Mouse (Mus musculus) retina, postnatal 7 days (tissue): ENCODE results near the gene Grb10.

Experiments used
- DNase-seq: peaks from one replicate; pipeline ENCODE4 v3.0.0-alpha.2; 2012; ENCODE audit warnings: low read depth, low spot score

Grb10 gene

DNA sequence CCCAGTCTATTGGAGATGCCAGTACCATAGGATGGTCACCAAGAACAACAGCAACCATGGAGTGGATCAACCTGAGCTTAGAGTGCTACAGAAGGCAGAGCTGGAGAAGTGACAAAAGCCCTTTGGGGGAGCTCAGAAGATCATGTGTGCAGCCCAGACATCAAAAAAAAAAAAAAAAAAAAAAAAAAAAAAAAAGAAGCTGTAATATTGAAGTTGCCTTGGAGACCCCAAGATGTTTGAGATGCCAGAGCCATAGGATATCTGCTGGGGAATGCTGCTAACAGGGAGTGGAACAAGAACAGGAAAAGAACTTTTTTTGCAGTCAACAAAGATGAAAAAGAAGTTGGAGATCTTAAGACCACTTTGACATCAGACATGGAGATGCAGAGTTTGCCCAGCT is 133.0 kb downstream of the Grb10 start:
- DNase-seq = no peak

DNA sequence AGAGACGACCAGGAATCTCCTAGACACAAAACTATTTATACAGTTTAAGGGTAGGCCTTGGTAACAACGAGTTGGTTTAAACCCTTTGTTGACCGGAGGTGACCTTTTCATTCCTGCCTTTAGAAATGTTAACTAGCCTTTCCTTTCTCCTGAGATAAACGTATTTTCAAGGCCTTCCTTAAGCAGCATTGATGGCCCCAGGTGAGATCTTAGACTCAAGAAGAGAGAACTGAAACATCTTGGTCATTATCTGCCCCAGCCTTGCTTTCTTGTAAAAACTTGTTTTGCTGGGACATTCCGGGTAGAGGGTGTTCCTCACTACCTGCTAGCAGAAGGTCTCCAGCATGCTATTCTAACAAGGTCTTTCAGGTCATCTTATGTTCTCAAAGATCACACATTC is 133.5 kb downstream of the Grb10 start:
- DNase-seq = no peak

DNA sequence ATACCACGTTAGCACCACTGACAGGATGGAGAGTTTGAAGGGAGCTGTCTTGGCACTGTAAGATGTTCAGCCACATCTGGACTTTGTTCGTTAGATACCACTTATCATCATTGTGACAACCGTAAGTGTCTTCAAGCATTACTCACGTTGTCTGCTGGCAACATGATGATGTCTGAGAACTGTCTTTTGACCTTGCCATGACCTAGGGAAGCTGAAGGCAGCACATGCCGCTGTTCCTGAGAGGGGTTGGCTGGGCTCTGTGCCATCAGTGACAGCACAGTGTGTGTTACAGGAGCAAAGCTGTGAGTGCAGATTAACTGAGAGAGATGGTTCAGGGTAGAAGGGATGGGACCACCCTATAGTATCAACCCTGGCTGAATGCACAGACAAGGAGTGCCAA is 137.0 kb downstream of the Grb10 start:
- DNase-seq = no peak

DNA sequence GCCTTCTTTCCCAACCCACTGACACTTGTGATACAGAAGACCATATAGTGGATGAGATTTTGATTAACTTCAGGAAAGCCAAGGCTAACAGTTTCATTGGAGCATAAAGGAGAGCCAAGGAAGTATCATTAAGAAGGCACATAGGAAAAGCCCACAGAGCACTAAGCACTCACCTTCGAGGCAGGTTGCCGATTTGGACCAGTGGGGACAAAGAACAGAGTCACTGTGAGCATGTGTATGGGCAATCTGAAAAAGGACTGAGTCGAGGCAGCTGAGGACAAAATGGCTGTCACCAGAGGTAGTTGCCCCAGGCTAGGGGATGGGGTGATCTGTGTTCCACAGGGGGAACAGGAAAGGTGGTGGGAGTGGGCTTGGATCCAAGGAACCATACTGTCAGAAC is 140.0 kb downstream of the Grb10 start:
- no peak for DNase-seq

DNA sequence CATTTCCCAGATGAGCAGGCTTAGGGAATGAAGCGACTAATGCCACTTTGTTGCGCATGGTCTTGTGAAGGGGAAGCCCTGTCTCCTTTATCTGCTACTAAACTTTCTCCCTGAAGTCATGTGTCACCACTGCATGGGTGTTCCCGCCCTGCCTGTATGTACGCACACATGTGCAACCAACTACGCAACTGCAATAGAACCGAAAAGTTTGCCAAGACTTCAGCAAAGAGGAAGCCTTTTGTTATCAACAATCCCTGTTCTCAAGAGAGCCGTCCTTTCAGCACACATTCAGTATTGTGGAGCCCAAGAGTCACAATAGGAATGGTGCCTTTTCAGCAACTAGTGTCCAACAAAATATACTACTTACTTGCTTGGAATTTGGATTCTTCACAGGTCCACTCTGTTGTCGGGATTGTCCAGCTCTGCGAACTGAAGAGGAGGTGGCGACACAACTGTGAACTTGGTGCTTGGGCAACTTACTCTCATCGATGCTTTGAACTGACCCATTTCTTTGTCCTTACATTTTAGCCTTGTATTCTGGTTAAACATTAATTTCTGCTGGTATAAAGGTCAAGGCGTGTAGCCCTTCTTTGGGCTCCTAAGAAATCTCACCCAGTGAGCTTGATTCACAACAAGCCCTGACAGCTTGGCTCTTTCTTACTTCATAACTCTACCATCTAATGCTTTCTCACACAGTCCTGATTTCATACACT is 140.7 kb downstream of the Grb10 start, which contains the start of gene Ddc:
Gene Ddc, minus strand, starts transcription at position 500 of the 713 bp plus-strand sequence.
- no peak for DNase-seq

DNA sequence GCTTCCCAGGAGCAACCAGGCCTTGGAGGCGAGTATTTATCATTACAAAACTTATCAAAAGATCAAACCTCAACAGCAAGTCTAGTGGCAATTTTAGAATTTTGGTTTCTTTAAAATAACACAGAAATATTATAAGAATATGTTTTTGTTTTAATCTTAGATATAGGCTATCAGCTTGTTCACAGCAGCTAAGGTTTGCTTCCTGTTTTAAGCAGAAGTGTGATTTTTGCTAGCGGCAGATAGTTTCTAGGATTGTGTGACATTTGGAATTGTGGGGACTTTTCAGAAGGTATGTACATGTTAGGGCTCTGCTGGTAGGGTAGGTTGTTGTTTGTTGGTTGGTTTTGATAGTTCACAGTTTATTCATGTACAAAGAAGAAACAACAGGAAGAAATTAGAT is 143.0 kb downstream of the Grb10 start:
- DNase-seq = no peak

DNA sequence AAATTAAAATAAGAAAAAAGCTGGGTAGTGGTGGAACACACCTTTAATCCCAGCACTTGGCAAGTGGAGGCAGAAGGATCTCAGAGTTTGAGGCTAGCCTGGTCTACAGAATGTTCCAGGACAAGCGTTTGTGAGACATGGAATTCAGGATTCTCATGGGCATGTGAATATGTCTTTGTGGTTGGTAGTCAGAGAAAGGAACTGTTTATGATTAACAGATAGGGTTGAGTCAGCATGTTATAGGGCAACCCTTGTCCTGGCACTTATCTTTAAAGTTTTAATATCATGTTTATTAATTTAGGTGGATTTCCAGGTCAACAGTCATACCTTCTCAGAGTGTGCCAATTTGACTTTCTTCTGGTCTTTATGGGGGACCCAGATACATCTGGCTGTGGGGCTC is 144.7 kb downstream of the Grb10 start:
- no peak for DNase-seq

DNA sequence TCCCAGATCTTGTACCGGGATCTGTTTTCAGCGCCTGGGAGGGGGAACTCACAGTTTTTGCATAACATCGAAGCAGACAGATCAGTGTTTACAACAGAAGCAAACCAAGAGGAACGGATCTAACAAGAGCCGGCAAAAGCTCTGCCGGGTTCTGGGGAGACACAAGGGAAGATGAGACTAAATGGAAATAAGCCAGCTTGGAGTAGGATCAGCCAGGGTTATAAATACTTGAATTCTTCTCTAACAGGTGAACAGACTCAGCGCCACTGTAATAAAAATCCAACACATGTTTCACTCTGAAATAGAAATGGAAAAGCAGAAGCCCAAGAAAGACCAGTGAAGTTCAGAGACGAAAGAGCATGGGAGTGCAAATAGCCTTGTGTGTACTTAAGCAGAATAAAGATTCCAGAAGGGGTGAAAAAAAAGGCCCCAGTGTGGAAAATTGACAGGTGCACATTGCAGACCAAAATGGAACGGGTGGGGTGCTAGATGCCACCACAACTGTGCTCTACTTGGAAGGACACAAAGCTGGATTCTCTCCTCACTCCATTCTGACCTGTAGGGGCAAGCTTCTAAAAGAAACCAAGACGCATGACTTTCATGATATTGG is 145.4 kb downstream of the Grb10 start:
- no peak for DNase-seq

DNA sequence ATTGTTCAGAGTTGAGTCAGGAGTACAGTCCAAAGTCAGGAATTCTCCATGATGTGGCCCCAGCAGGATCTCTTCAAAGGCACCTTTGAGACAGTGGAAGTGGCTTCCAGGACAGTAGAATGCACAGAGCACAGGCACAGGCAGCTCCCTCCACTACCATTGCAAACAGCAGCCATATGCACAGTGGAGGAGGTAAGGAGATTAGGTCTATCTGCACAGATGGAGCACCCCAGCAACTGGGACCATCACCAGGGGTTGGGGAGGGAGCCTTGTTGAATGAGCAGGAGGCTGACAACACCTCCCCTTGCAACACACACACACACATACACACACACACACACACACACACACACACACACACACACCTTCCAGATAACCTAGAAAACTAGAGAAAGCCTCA is 146.7 kb downstream of the Grb10 start:
- no peak for DNase-seq

DNA sequence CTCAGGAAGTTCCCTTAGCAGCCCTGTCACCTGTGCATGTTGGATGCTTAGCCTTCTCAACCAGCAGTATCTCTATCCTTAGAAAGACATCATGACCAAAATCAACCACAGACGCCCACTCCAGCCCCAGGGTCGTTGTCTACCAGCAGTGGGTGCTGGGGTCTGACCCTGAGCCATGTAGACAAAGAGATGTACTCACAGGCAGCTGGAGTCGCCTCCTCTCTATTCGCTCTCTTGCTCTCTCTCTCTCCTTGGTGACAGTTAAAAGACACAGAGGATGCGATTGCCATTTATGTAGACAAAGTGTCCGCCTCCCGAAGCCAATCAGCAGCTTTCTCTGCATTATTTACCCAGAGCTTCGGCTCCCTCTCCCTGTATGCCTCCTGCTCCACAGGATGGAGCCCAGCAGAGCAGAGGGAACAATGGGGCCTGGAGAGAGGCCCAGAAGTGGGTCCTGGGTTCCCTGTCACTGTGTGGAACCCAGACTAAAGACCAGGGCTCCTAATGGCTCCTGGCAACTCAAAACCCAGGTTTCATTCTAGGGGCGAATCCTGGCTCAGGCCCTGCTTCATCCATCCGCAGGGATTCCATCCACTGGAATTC is 148.2 kb downstream of the Grb10 start:
- DNase-seq = no peak

DNA sequence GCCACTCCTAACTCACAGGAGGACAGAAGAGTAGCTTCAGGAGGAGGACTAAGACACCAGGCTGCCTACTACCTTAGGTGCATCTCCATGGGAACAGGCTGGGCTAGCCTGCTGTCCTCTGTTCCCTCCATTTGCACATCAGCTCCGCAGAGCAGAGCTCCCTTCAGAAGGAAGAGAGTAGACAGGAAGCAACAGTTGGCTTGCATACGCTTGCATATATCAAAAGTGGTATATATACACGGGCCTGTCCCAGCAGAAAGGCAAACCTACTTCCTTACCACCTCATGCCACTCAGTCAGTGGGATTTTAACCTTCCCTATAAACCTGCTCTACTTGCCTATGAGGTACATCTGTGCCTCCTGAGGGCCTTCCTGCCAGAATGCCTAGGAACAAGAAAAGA is 149.8 kb downstream of the Grb10 start:
- no peak for DNase-seq

DNA sequence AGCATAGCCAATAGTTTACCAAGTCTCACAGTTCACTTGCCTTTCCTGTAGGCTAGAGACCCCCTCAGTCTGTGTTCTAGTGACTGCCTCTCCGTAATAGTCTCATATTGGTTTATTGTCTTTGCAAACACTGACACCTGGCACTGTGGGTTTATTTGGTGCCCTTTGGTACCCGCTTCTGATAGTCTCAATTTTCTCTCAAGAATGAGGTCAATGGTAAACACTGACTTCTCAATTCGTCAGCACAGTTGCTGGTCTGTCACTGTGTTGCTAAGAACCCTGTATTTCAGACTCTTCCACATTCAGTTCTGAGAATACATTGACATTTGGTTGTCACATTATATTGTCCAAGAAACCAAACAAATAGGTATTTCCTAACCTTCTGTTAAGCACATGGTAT is 150.4 kb downstream of the Grb10 start:
- no peak for DNase-seq

DNA sequence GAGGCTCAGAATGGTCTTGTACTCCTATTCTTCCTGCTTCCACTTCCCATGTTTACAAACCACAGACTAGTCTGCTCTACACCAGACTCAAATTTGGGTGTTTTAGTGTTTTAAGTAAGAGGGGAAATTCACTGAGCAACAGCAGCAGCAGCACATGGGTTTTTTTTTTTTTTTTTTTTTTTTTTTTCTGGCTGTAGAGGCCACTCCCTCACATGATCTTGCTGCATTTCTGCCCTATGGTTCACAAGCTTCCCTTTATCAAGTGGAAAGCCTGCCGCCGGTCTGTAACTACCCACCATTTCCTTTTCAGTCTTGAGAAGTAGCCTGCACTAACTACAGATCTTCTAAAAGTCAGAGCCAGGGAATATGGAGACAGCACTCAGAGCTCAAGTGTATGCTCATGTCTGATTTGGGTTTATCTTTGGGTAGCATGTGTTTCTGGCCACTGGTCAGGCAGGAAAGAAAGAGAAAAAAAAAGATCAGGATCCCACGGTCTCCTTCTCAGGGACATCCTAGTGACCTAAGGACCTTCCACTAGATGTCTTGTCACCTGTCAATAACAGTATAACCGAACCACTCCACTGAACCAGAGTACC is 152.0 kb downstream of the Grb10 start:
- DNase-seq = no peak

DNA sequence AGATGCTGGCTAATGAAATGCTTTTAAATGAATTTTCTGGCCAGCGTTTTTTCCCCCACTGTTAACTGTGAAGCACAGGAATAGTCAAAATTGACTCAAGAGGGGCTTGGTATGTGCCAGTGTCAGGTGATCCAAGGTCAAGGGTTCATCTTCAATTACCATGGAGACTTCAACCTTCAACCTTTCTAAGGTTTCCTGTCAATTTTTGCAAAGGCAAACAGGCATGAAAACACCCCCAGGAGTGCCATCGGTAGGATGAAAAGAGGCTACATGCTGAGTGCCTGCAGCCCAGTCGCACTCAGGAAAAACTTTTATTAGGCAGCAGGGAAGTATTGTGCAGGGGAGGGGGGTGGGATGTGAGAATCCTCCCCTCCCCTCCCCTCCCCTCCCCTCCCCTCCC is 152.6 kb downstream of the Grb10 start:
- DNase-seq = no peak

DNA sequence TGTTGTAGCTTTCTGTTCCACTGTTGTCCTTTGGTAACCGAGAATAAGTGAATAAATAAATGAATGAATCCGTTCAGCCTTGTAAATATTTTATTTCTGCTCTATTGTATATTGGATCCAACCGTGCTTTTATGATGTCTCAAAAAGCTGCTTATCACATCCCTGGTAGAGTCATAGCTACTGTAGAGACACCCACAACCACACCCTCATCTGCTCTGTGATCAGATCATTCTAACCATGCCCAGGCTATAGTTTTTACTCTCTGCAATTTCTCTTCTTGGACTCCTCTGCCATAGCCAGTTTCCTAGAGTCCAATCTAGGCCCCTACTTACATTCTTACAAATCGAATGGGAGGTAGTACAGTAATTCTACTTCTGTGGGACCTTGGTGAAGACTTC is 153.2 kb downstream of the Grb10 start:
- DNase-seq = no peak

DNA sequence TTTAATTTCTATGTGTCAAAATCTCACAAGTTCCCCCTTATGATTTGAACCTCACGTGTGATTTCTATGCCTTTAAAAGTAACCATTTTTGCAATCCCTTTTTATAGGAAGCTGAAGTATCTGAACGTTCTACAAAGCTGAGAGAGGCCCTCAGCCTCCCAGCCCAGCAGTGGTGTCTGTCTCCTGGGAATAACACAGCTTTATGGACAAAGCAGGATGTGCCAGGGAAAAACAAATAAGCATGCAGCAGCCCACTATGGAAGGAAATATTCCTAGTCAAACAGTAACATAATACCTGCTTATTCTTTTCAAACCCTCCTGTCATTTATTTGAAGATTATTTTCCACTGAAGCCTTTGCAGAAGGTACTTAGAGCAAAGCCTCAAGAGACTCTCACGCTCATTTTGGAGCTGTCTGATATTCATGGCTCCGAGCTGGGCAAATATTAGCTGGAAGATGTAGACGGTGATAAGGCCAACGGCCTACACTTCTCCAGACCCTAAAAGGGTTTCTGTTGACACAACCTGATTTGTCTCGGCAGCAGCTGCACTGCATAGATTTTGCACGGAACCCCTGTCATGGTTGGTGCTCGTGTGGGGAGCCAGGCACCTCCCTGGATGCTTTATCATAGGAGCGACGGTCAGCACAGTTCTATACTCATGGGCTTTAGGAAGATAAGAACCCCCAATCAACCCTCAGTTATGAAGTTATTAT is 153.8 kb downstream of the Grb10 start:
- no peak for DNase-seq

DNA sequence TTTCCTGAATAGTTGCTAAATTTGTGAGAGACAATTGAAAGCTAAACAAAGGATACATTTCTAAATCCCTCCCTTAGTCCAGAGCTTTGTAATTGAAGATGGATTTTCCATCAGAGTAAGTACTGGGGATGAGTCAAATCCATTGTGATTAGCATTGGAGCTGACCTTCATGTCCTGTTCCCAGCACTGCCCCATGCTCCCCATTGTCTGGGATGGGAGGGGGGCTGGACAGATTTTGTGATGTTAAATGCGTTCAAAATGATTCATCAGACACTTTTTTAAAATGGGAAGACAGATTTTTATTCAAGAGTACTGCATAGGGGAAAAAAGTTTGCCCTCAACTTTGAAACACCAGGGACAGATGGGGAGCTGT is 156.7 kb downstream of the Grb10 start:
- DNase-seq = no peak

DNA sequence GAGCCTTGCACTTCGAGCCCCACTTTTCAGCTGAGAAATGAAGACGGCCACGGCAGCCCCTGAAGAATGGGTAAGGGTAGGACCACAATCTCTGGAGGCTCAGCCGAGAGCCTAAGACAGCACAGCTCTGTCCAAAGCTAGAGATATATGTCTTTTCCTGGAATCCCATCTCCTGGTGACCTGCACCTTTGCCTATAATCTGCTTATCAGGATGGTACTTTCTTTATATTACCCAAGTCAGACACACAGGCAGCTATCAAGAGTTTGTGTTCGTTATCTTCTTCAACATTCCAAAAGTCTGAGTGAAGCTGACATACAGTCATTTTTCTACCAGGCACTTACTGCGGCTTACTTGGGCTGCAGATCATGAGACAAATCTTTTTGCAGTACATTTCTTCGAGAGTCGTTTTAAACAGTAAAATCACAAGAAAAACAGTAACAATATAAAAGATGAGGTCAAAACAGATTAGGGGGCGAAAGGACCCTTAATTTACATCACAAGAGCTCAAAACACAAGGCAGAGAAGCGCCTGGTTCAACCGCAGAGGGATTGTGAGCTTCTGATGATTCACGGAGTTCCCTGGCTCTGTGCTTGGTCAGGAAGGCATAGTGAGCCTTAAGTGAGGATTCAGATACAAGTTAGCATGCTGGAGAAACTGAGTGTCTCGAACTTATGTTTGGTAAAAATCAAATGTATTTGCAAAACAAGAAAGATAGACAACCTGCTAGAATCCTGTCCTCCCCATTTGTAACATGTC is 157.3 kb downstream of the Grb10 start:
- DNase-seq = no peak
